Mouse (Mus musculus) CH12.LX (cell line): ENCODE measurements around the gene Oxsm.

ENCODE experiments used
- E2F4 ChIP-seq: IDR thresholded peaks from 2 replicates; pipeline ENCODE4 v1.6.1; 2011; ENCODE audit warnings: low read depth, low read length, improper control_type of control experiment; ENCODE audit not compliant: insufficient replicate concordance
- TBP ChIP-seq: conservative IDR thresholded peaks from 2 replicates; pipeline ENCODE4 v1.6.1; 2011; ENCODE audit warnings: low read depth, low read length, improper control_type of control experiment

DNA sequence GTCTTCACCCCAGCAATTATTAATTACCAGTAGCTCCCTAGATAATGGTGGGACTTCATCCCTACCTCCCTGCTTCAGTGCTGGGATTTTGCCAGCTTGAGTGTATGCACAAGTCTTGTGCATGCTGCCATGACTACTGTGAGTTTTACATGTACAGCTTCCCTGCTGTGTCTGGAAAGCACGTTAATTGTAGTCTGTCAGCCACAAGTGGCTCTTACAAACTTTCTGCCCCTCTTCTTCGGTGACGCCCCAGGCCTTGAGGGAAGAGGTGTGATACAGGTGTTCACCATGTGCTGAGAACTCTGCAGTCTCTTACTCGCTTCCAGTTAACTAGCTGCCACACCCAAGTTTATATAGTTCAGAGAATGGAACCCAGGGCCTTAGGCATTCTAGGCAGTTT, 34.4 kb upstream of the Oxsm start:
- TF ChIP-seq TBP, result no peak
- no peak for TF ChIP-seq E2F4
